Mouse (Mus musculus) left cerebral cortex, postnatal 14 days (tissue): ENCODE measurements around the gene Nkx2-4. TPM values are rescaled to one million over a fixed set of nuclear protein-coding genes. Genes with fewer than 3 reads are reported as not detected.

Source experiments
- total RNA-seq, 2 experiments: library from RNA; stranded (reverse); gene quantifications; 2 replicates each; pipeline ENCODE4 v1.2.3; 2021

Nkx2-4 gene
- total RNA-seq, 2 experiments from 2014 or later, result not detected

Other genes starting within 250 kb of the Nkx2-4 start
- 10 to 100 TPM; 11.2 to 11.5 TPM for gene Kiz, start 229.6 kb downstream of the Nkx2-4 start, total RNA-seq
- gene Xrn2, start 72.4 kb downstream of the Nkx2-4 start, total RNA-seq, result 10 to 100 TPM; 44.7 to 45.5 TPM
- gene Nkx2-2, start 108.8 kb upstream of the Nkx2-4 start, total RNA-seq, result 10 to 100 TPM in 1 of 2 experiments, 1 to 10 TPM in 1; 9.5 to 11.1 TPM